Mouse (Mus musculus) cerebellum, adult 2 months (tissue): Measurements from ENCODE around the gene Gaa. TPM values are rescaled to one million over a fixed set of nuclear protein-coding genes. Genes with fewer than 3 reads are reported as not detected.
A peak's percentile ranks its signal among the peaks of the same experiment; 100 is the strongest.
"Not testable (repeated sequence)": the region's sequence is repeated elsewhere in the genome, so short reads cannot be mapped to it uniquely, and the experiment has no call there.

ENCODE experiments used
- DNase-seq, 2 experiments: peaks; one replicate each; pipeline ENCODE4 v3.0.0; 2021
- H3K27ac ChIP-seq: fragments of 200-500 bp; 2 replicates; pipeline ENCODE4 v1.5.1; 2012; ENCODE audit warnings: low read length, control low read depth, inconsistent platforms; ENCODE audit not compliant: insufficient read depth
- H3K27me3 ChIP-seq: fragments of 200-500 bp; 2 replicates; pipeline ENCODE4 v1.6.1; 2012; ENCODE audit warnings: inconsistent platforms, mild to moderate bottlenecking, low read length, moderate library complexity; ENCODE audit not compliant: control insufficient read depth, insufficient read depth
- H3K4me1 ChIP-seq: fragments of 200-500 bp; 2 replicates; pipeline ENCODE4 v1.6.1; 2011; ENCODE audit warnings: low read length; ENCODE audit not compliant: control insufficient read depth, insufficient read depth
- H3K4me3 ChIP-seq: fragments of 200-500 bp; replicated peaks from 2 replicates; pipeline ENCODE3; 2011; ENCODE audit warnings: mild to moderate bottlenecking, low read depth, low read length, control low read depth; ENCODE audit not compliant: insufficient read depth
- CTCF ChIP-seq: fragments of 200-500 bp; IDR thresholded peaks from 2 replicates; pipeline ENCODE4 v1.5.1; 2011; ENCODE audit warnings: low read depth, mild to moderate bottlenecking, control low read depth, low read length, moderate library complexity, borderline replicate concordance; ENCODE audit not compliant: insufficient read depth
- POLR2A ChIP-seq: fragments of 200-500 bp; IDR thresholded peaks from 2 replicates; pipeline ENCODE4 v1.6.1; 2011; ENCODE audit warnings: low read length, control low read depth, borderline replicate concordance; ENCODE audit not compliant: insufficient read depth
- WGBS: fragments of 180-500 bp; shearing (Covaris S2); methylation state at CpG from one replicate; pipeline ENCODE4 v1.1.7; 2018; 5-methylcytosine and 5-hydroxymethylcytosine counted together
- polyA plus RNA-seq: library from polyadenylated mRNA; depleted of rRNA; stranded (reverse); fragments of >200 nt; gene quantifications from 2 replicates; pipeline ENCODE4 v1.2.3, GENCODE M21; 2012

The Gaa gene
- polyA plus RNA-seq, 1 experiment = 233 TPM

DNA sequence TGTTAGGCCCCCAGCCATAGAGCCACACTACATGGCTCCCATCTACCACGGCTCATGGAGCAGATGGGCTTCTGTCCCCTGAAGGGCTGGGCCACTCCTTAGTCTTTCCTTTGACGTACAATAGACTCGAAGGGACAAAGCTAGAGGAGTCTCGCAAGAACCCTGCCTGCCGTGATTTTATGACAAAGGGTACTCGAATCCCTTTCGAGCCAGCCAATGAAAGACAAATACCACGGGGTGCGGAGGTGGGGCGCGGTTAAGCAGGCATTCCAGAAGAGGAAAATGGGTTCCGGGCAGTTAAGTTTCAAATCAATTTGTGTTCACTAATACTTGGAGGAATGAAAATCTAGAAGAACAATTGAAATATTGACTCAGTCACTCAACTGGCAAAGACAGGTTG is 28.2 kb upstream of the Gaa start:
- no peaks in the 10 kb centered on the region for H3K27me3 ChIP-seq
- TF ChIP-seq POLR2A (no peak), CTCF (no peak)
- no peaks in the 10 kb centered on the region for H3K4me1 ChIP-seq
- H3K27ac ChIP-seq = no peak overlapping the region
- no peak for DNase-seq
- 91% methylated on average over 12 of the region's 12 CpGs for WGBS
- H3K4me3 ChIP-seq = no peak overlapping the region

DNA sequence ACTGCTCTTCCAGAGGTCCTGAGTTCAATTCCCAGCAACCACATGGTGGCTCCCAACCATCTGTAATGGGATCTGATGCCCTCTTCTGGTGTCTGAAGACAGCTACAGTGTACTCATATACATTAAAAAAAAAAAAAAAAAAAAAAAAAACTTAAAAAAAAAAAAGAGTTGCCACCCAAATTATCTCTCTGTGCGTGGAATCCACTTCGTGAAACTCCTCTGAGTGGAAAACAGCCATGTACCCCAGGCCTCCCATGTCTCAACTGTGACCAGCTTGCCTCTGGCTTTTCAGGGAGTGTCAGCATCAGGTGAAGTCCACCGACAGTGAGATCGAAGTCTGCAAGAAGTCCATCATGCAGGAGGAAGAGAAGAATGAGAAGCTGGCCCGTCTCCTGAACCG is 22.1 kb upstream of the Gaa start:
- WGBS = 95% methylated on average over 6 of the region's 6 CpGs
- H3K4me1 ChIP-seq, DNase-seq, H3K27me3 ChIP-seq, H3K4me3 ChIP-seq, H3K27ac ChIP-seq: not testable (repeated sequence)

DNA sequence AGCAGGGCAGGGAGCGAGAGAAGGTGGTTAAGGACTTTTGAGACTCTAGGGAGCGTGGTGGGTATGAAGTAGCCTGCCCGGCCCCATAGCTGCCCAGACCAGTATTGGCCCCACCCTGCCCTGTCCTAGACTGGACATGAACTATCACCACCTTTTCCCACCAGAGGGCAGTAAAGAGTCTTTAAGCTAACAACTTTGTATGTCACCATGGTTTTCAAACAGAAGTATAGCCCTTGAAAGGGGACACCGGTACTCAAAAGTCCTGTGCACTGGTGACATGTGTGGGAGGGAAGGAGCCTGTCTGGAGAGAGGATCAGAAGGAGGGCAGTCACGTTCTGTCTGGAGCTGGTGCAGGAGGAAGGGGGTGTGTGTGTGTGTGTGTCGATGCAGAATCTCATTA is 18.7 kb upstream of the Gaa start:
- DNase-seq = peak; percentile 62 to 72
- Histone ChIP-seq H3K27me3 (no peaks in the 10 kb centered on the region), H3K4me1 (peaks cover 4% of the 10 kb centered on the region; the same call in 1 of the 2 replicates), H3K4me3 (no peak overlapping the region), H3K27ac (no peak overlapping the region)
- 29% methylated on average over 6 of the region's 6 CpGs for WGBS
- TF ChIP-seq POLR2A (no peak), CTCF (peak; percentile 66)

DNA sequence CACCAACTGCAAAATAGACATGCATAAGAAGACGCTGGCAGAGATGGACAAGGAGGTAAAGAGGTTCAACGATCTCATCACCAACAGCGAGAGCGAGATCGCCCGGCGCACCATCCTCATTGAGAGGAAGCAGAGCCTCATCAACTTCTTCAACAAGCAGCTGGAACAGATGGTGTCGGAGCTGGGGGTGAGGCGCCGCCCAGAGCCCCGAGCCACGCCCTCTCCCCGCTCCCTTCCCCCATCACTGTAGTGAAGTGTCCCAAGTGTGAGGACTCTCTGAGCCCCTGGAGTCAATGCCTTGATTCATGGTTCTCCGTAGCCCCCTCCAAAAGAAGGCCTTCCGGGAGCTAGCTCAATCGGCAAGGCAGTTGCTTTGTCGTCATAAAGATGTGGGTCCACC is 16.7 kb upstream of the Gaa start:
- no peak overlapping the region for H3K27ac ChIP-seq
- no peak for DNase-seq
- TF ChIP-seq CTCF = no peak
- TF ChIP-seq POLR2A = no peak
- H3K27me3 ChIP-seq = no peaks in the 10 kb centered on the region
- 80% methylated on average over 17 of the region's 17 CpGs for WGBS
- peaks cover 4% of the 10 kb centered on the region; the same call in 1 of the 2 replicates for H3K4me1 ChIP-seq
- H3K4me3 ChIP-seq = no peak overlapping the region

DNA sequence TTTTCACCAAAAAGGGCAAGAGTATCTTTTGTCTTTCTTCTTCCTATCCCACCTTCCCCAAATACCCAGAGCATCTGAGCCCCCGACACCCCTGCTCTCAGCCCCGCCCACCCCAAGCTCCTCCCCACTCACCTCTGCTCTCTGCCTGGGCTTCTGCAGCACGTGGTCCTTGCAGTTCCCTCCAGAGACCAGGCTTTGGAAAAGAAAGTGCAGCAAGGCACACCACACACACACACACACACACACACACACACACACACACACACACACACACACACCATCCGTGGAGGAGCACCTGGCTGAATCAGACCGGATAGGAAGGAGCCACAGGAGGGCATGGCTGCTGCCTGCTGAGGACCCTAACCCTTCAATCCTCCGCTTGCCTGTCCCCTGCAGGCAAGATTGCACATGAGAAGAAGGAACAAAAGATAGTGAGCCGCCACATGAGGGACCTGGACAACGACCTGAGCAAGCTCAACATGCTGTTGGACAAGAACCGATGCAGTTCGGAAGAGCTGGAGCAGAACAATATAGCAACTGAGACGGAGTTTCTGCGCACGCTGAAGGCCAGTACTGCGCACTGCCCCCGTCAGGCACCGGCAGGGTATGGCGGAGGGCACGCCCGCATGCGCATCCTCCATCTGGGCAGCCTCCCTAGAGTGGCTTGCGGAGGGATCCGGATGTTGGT is 14.7 kb upstream of the Gaa start:
- peak; percentile 55 to 66 for DNase-seq
- WGBS = 12% methylated on average over 22 of the region's 22 CpGs
- TF ChIP-seq POLR2A (no peak), CTCF (peak; percentile 70)
- Histone ChIP-seq H3K27ac (no peak overlapping the region), H3K4me3 (no peak overlapping the region), H3K4me1 (peaks cover 4% of the 10 kb centered on the region; the same call in 1 of the 2 replicates), H3K27me3 (no peaks in the 10 kb centered on the region)

DNA sequence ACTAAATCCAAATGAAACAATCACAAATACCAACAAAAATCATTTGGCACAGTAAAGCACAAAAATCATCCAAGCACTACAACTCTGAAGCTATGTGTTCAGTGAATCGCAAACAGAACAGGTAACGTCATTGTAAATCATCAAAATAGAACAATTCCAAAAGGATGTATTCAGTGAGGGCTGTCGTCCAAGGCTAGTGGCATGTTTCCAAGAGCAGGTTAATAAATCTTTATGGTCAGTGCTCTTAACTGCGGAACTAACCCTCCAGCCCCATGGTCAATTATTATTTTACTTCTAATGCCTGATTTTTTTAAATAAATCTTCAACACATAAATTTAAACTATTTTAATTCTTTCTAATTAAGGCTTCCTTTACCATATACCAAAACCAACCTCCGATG is 11.1 kb upstream of the Gaa start:
- not testable (repeated sequence) for H3K27ac ChIP-seq, H3K4me3 ChIP-seq, H3K27me3 ChIP-seq
- H3K4me1 ChIP-seq = peaks cover 16% of the 10 kb centered on the region
- 36% methylated on average over 5 of the region's 5 CpGs for WGBS
- peak in 1 of 2 experiments; percentile 49 for DNase-seq

DNA sequence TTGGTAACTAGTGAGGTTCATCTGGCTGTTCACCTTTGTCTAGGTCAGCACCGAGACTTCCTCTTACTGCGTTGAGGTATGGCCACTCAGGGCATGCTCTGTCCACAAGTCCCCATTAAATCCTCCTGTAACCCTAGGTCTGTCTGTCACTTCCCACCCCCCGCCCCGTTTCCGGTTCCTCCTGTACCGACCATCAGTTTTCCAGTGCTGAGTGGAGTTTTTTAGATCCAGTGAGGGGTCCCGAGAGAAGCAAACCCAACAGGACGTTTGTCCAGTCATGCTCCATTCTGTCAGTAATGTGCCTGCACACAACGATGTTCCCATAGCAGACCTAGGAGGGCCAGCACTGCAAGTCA is 9.5 kb upstream of the Gaa start:
- peak overlapping the region; percentile 57 for H3K4me3 ChIP-seq
- DNase-seq = no peak
- TF ChIP-seq CTCF (no peak), POLR2A (no peak)
- H3K27ac ChIP-seq = no peak overlapping the region
- H3K27me3 ChIP-seq = no peaks in the 10 kb centered on the region
- H3K4me1 ChIP-seq = peaks cover 13% of the 10 kb centered on the region
- WGBS = 76% methylated on average over 9 of the region's 9 CpGs

DNA sequence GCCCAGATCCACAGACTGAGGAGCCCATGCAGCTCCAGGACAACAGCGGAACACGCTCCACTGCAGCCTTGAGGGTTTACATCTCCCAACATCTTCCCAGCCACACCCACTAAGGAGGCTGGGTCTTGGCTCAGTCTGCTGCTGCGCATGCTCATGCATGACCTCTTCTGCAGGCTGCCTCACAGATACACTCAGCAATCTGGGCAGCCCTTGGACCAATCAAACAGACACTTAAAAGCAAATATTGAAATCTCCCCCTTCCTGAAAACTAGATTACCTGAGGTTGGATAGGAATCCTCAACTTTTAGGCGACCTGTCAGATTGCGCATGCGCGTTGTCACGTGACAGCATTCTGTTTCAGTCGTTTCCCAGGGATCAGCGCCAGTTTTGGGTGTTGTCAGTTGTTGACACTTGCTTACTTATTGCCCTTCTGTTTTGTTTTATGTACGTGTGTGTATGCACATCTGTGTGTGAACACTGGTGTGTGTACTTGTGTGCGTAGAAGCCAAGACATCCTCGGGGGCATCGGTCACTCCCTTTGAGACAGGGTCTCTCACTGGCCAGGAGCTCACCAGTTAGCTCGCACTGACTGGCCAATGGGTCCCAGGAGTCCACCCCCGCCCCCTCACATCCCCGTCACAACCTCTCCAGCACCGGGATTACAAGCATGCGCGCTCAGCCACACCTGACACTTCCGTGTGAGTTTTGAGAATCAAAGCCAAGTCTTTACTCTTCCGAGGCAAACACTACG is 8.9 kb upstream of the Gaa start:
- Histone ChIP-seq H3K4me3 (peak overlapping the region; percentile 57), H3K27ac (0 out of 2 replicates have a peak overlapping the region, but pooled peaks have one; percentile 10), H3K4me1 (peaks cover 13% of the 10 kb centered on the region), H3K27me3 (no peaks in the 10 kb centered on the region)
- DNase-seq = peak; percentile 73 to 76
- 72% methylated on average over 23 of the region's 23 CpGs for WGBS
- no peak for TF ChIP-seq CTCF
- peak; percentile 65; the same call in 1 of the 2 replicates for TF ChIP-seq POLR2A

DNA sequence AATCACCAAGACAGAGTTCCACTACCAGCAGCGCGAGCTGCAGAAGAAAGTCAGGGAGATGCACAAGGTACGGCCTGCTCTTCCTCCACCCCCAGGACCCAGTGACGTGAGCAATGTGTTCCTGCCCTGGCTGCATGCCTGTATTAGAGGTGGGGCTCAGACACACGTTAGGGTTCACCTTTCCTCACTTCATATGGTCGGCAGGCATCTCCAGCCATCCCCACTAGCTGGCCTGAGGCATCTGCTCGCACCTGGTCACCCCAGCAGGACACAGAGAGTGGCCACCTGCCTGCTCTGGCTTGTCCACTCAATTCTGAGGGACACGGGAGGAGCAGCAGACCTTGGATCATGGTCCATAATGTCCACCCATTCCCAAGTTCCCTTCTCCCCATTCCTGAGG is 7.7 kb upstream of the Gaa start:
- peaks cover 13% of the 10 kb centered on the region for H3K4me1 ChIP-seq
- no peak overlapping the region for H3K27ac ChIP-seq
- peak; percentile 47 to 48 for DNase-seq
- no peaks in the 10 kb centered on the region for H3K27me3 ChIP-seq
- WGBS = 26% methylated on average over 8 of the region's 8 CpGs
- no peak overlapping the region for H3K4me3 ChIP-seq
- TF ChIP-seq POLR2A (no peak), CTCF (no peak)
